ENCODE assay signal across 15 mouse cellular contexts in the genomic region with DNA sequence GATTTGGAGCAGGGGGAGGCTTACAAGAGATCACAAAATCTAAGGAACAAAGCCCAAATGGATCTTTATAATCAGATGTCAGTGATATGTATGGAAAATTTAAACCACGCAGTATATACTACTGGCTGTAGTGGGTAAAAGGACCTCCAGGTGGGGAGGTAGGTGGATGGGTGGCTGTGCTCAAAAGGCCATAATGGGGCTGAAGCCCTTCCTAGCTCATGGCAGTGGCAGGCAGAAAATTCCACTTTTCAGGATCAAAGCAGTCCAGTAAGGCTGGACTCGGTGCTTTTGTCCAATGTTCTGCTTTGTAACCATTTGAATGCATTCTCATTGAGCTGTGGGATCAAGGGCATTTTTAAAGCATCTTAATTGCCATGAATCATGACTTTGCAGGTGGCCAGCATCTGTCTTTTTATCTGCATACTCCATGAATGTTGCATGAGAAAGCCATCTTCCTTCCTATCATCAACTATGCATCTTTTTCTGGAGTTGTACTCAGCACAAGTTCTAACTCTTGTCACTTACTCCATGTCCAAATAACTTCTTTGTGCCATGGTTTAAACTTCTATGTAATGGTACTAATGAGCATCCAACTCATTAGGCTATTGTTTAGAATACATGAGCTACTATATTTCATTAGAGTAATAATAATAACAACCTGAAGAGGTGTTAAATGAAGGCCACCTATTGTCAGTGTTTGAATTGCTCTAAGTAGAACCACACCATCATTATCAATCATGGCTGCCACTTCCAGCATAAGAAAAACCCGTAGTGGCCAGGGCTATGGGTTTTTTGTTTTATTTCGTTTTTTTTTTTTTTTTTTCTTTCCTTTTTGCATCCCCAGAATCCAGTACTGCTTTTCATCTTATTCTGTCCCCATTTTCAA.
DNase-seq lines count a peak whose midpoint lies in the region; ATAC-seq and TF ChIP-seq lines count a peak whose summit lies in the region.
"Had no signal": no experiment of that assay in that cellular context is flagged by ENCODE, and none has a peak within 500 bp of the region (broad histone marks: within the 10 kb centered on the region; RNA-seq: fewer than 3 reads in every experiment).

No protein-coding gene starts in this region.

- no peak for TF ChIP-seq CTCF in forebrain, postnatal 0 days (IDR thresholded peaks at IDR 0.05; ENCODE audit: low read depth)

- WGBS in forebrain, embryonic 11.5 days: 35% methylated on average over 4 of the region's 4 CpGs
- 31% methylated on average over 4 of the region's 4 CpGs for WGBS in forebrain, postnatal 0 days
- WGBS in hindbrain, embryonic 14.5 days: 11% methylated on average over 4 of the region's 4 CpGs
- 49% methylated on average over 4 of the region's 4 CpGs for WGBS in intestine, embryonic 15.5 days

- peak; percentile 47 for ATAC-seq in forebrain, embryonic 11.5 days (replicated peaks; ENCODE audit: low FRiP score)
- ATAC-seq in forebrain, postnatal 0 days: no peak
- ATAC-seq in hindbrain, embryonic 14.5 days (ENCODE audit: low FRiP score): no peak; the same call in 1 of the 2 replicates
- no peak for ATAC-seq in intestine, embryonic 15.5 days

- no peak overlapping the region for H3K4me3 ChIP-seq in forebrain, embryonic 11.5 days (ENCODE audit: low read depth, low read length)
- H3K4me3 ChIP-seq in forebrain, postnatal 0 days (ENCODE audit: low read depth, low read length): no peak overlapping the region
- H3K4me3 ChIP-seq in hindbrain, embryonic 14.5 days (replicated peaks; ENCODE audit: low read length): no peak overlapping the region
- H3K4me3 ChIP-seq in intestine, embryonic 15.5 days (replicated peaks): no peak overlapping the region
- H3K4me3 ChIP-seq: heart, embryonic 15.5 days; limb, embryonic 10.5 days; liver, embryonic 13.5 days had no signal

- no peaks in the 10 kb centered on the region for H3K9me3 ChIP-seq in forebrain, embryonic 11.5 days (ENCODE audit: control insufficient read depth, low read length)
- H3K9me3 ChIP-seq in forebrain, postnatal 0 days (ENCODE audit: low read length): no peaks in the 10 kb centered on the region
- 0 out of 2 replicates have a peak, but pooled peaks cover 4% of the 10 kb centered on the region for H3K9me3 ChIP-seq in hindbrain, embryonic 14.5 days (ENCODE audit: control insufficient read depth, low read length)
- H3K9me3 ChIP-seq in intestine, embryonic 15.5 days: no peaks in the 10 kb centered on the region
- H3K9me3 ChIP-seq: heart, embryonic 15.5 days; limb, embryonic 10.5 days; liver, embryonic 13.5 days had no signal

- H3K9ac ChIP-seq in forebrain, embryonic 11.5 days (ENCODE audit: low read length): no peak overlapping the region
- no peak overlapping the region for H3K9ac ChIP-seq in forebrain, postnatal 0 days
- H3K9ac ChIP-seq in hindbrain, embryonic 14.5 days: no peak overlapping the region
- H3K9ac ChIP-seq in intestine, embryonic 15.5 days: no peak overlapping the region
- H3K9ac ChIP-seq: heart, embryonic 15.5 days; liver, embryonic 13.5 days had no signal

- no peaks in the 10 kb centered on the region; the same call in 1 of the 2 replicates for H3K4me1 ChIP-seq in forebrain, embryonic 11.5 days (replicated peaks; ENCODE audit: control insufficient read depth, insufficient read depth, low read length)
- H3K4me1 ChIP-seq in forebrain, postnatal 0 days (ENCODE audit: insufficient read depth): no peaks in the 10 kb centered on the region
- H3K4me1 ChIP-seq in hindbrain, embryonic 14.5 days (replicated peaks; ENCODE audit: control insufficient read depth, insufficient read depth, low read length): peaks cover 6% of the 10 kb centered on the region; the same call in 1 of the 2 replicates
- H3K4me1 ChIP-seq in intestine, embryonic 15.5 days (replicated peaks): no peaks in the 10 kb centered on the region
- H3K4me1 ChIP-seq: heart, embryonic 15.5 days; limb, embryonic 10.5 days; liver, embryonic 13.5 days had no signal

- H3K27ac ChIP-seq in forebrain, embryonic 11.5 days (ENCODE audit: low read depth, low read length): no peak overlapping the region
- no peak overlapping the region for H3K27ac ChIP-seq in forebrain, postnatal 0 days (ENCODE audit: low read depth, low read length)
- H3K27ac ChIP-seq in hindbrain, embryonic 14.5 days: peak overlapping the region; percentile 64
- H3K27ac ChIP-seq in intestine, embryonic 15.5 days: no peak overlapping the region
- H3K27ac ChIP-seq: heart, embryonic 15.5 days; limb, embryonic 10.5 days; liver, embryonic 13.5 days had no signal

- H3K4me2 ChIP-seq in forebrain, embryonic 11.5 days (ENCODE audit: low read depth, low read length, severe bottlenecking): no peak overlapping the region
- H3K4me2 ChIP-seq in forebrain, postnatal 0 days (ENCODE audit: low read depth): no peak overlapping the region
- no peak overlapping the region for H3K4me2 ChIP-seq in hindbrain, embryonic 14.5 days (replicated peaks)
- H3K4me2 ChIP-seq in intestine, embryonic 15.5 days (replicated peaks): no peak overlapping the region
- H3K4me2 ChIP-seq: heart, embryonic 15.5 days; liver, embryonic 13.5 days had no signal

- no peak for DNase-seq in forebrain, embryonic 11.5 days (ENCODE audit: low spot score)
- DNase-seq in forebrain, postnatal 0 days: no peak
- DNase-seq in ZHBTc4 (ENCODE audit: low read depth, low spot score) (peak; percentile 63), liver (no peak)
- no peak for DNase-seq in hindbrain, embryonic 14.5 days (ENCODE audit: low spot score)
- DNase-seq in neural tube, embryonic 10.5 days (ENCODE audit: extremely low spot score, low spot score): peak; percentile 20
- no peak for DNase-seq in testis, postnatal 14 days (ENCODE audit: low spot score)
- DNase-seq: adrenal gland, adult 2 months; cerebellum, adult 2 months; kidney, adult 9 months; liver, embryonic 13.5 days; thymus, postnatal 14 days had no signal

- H3K27me3 ChIP-seq in forebrain, embryonic 11.5 days (ENCODE audit: control insufficient read depth, insufficient read depth, low read length): no peaks in the 10 kb centered on the region
- no peaks in the 10 kb centered on the region for H3K27me3 ChIP-seq in forebrain, postnatal 0 days (ENCODE audit: insufficient read depth, low read length)
- peaks cover 12% of the 10 kb centered on the region for H3K27me3 ChIP-seq in hindbrain, embryonic 14.5 days (ENCODE audit: control insufficient read depth, insufficient read depth, low read length)
- no peaks in the 10 kb centered on the region for H3K27me3 ChIP-seq in intestine, embryonic 15.5 days (replicated peaks)
- H3K27me3 ChIP-seq: heart, embryonic 15.5 days; liver, embryonic 13.5 days had no signal

- H3K36me3 ChIP-seq in forebrain, embryonic 11.5 days (ENCODE audit: control insufficient read depth, insufficient read depth, low read length): no peaks in the 10 kb centered on the region
- no peaks in the 10 kb centered on the region for H3K36me3 ChIP-seq in forebrain, postnatal 0 days (ENCODE audit: insufficient read depth)
- H3K36me3 ChIP-seq in hindbrain, embryonic 14.5 days (replicated peaks; ENCODE audit: control insufficient read depth, insufficient read depth): no peaks in the 10 kb centered on the region
- H3K36me3 ChIP-seq in intestine, embryonic 15.5 days: no peaks in the 10 kb centered on the region
- H3K36me3 ChIP-seq: heart, embryonic 15.5 days; limb, embryonic 10.5 days; liver, embryonic 13.5 days had no signal

Comparison
In these comparisons a context has a peak if more than half of its experiments do, and no peak if none do; other contexts are left out.
1. DNase-seq: peak in ZHBTc4 (single experiment) and neural tube, embryonic 10.5 days (single experiment); none in forebrain, embryonic 11.5 days (single experiment), forebrain, postnatal 0 days (single experiment), hindbrain, embryonic 14.5 days (single experiment), liver (single experiment) and testis, postnatal 14 days (single experiment).